Mouse (Mus musculus) liver, embryonic 15.5 days (tissue): Measurements from ENCODE around the gene Glrx5. TPM values are rescaled to one million over a fixed set of nuclear protein-coding genes. Genes with fewer than 3 reads are reported as not detected.
A peak's percentile ranks its signal among the peaks of the same experiment; 100 is the strongest.

ENCODE experiments used
- ATAC-seq: fragments of 200-750 bp; cut with Nextera tagmentation; 2 replicates; pipeline ENCODE4 v1.8.0; 2017; ENCODE audit warnings: moderate number of reproducible peaks, mild to moderate bottlenecking, moderate library complexity; ENCODE audit not compliant: insufficient read depth
- H3K27ac ChIP-seq: fragments of 300-500 bp; sonication (generic); replicated peaks from 2 replicates; pipeline ENCODE4 v1.5.1; 2015; ENCODE audit warnings: mild to moderate bottlenecking, inconsistent platforms
- H3K27me3 ChIP-seq: fragments of 300-500 bp; sonication (generic); 2 replicates; pipeline ENCODE4 v1.6.1; 2015; ENCODE audit warnings: mild to moderate bottlenecking, inconsistent platforms
- H3K36me3 ChIP-seq: fragments of 300-500 bp; sonication (generic); replicated peaks from 2 replicates; pipeline ENCODE4 v1.6.1; 2015; ENCODE audit warnings: moderate library complexity, mild to moderate bottlenecking, inconsistent platforms
- H3K4me1 ChIP-seq: fragments of 300-500 bp; sonication (generic); replicated peaks from 2 replicates; pipeline ENCODE4 v1.6.1; 2015; ENCODE audit warnings: inconsistent platforms
- H3K4me2 ChIP-seq: fragments of 300-500 bp; sonication (generic); 2 replicates; pipeline ENCODE4 v1.6.1; 2015; ENCODE audit warnings: moderate library complexity, mild to moderate bottlenecking, inconsistent platforms
- H3K4me3 ChIP-seq: fragments of 300-500 bp; sonication (generic); replicated peaks from 2 replicates; pipeline ENCODE4 v1.5.1; 2015; ENCODE audit warnings: mild to moderate bottlenecking, inconsistent platforms
- H3K9ac ChIP-seq: fragments of 300-500 bp; sonication (generic); 2 replicates; pipeline ENCODE4 v1.6.1; 2015; ENCODE audit warnings: moderate library complexity, mild to moderate bottlenecking, inconsistent platforms
- H3K9me3 ChIP-seq: fragments of 300-500 bp; sonication (generic); replicated peaks from 2 replicates; pipeline ENCODE4 v1.6.1; 2016; ENCODE audit warnings: inconsistent platforms
- WGBS: fragments of 180-500 bp; shearing (Covaris S2); methylation state at CpG from one replicate; pipeline ENCODE4 v1.1.7; 2015; ENCODE audit warnings: mixed read lengths; ENCODE audit not compliant: insufficient replicate concordance; 5-methylcytosine and 5-hydroxymethylcytosine counted together
- polyA plus RNA-seq: library from polyadenylated mRNA; unstranded; fragments of >200 nt; fragmentation: Nextera tagmentation; extraction: Ambion mirVana; gene quantifications from 2 replicates; pipeline ENCODE4 v1.2.1, GENCODE M21; 2015

Gene Glrx5
- 496 and 514 TPM in 2 replicates for polyA plus RNA-seq

DNA sequence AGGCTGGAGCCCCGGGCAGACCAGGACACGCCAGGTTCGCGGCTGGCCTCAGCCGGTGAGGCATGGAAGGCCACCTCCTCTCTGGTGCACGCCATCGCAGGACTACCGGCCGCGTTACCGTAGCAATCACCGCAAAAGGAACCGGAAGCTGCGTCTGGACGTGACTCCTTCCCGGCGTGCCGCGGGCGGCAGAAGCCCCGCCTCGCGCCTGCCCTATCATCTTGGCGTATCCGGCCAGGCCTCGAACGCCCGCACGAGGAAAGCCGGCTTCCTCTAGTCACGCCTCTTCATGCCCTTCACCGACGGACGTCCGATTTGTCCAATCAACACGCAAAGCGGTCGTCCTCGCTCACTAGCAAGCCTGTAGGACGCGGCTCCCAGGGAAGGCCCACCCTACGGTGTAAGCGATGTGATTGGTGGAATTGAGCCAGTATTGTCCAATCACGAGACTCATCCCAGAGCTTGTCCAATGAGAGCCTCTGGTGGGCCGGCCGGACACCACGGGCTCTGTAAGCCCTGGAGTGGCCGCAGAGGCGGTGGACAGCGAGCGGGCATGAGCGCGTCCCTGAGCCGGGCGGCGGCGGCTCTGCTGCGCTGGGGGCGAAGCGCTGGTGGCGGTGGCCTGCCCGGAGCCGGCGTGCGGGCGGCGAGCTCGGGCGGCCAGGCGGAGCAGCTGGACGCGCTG lies at the start of gene Glrx5:
Gene Glrx5, plus strand, starts transcription at position 542 of the 685 bp plus-strand sequence.
- peaks cover 46% of the 10 kb centered on the region for H3K36me3 ChIP-seq
- no peaks in the 10 kb centered on the region for H3K9me3 ChIP-seq
- H3K27ac ChIP-seq = peak within 1 kb of the TSS; percentile 100
- peak within 1 kb of the TSS; percentile 89 for H3K4me2 ChIP-seq
- H3K27me3 ChIP-seq = no peaks in the 10 kb centered on the region
- peak within 1 kb of the TSS; percentile 93 for H3K4me3 ChIP-seq
- H3K4me1 ChIP-seq = peaks cover 77% of the 10 kb centered on the region
- WGBS = under 1% methylated on average over 72 of the region's 72 CpGs
- peak within 1 kb of the TSS; percentile 98 for H3K9ac ChIP-seq
- peak; percentile 89 for ATAC-seq

DNA sequence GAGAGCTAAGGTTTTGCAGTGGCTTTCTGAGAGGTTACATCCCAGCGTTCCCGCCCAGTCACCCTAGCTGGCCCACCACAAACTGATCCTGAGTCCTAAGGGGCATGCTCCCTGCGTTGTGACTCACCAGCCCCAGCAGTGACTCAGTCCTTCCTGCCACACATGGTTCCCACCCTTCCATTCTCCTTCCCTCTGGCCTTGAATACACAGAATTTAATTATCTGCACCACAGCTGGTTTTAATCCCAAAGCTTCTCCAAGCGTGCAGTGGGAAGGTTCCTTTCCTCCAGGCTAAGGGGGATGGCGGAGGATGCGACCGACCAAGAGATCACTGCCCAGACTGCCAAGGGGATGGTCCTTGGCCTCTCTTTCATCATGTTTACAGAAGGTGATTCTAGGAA lies 49.0 kb upstream of the Glrx5 start:
- H3K9me3 ChIP-seq = no peaks in the 10 kb centered on the region
- no peak overlapping the region for H3K9ac ChIP-seq
- H3K4me1 ChIP-seq = peaks cover 19% of the 10 kb centered on the region; the same call in 1 of the 2 replicates
- no peak for ATAC-seq
- H3K4me3 ChIP-seq = no peak overlapping the region
- H3K36me3 ChIP-seq = peaks cover 19% of the 10 kb centered on the region; the same call in 1 of the 2 replicates
- 67% methylated on average over 7 of the region's 7 CpGs for WGBS
- no peak overlapping the region for H3K4me2 ChIP-seq
- H3K27me3 ChIP-seq = no peaks in the 10 kb centered on the region
- H3K27ac ChIP-seq = no peak overlapping the region

DNA sequence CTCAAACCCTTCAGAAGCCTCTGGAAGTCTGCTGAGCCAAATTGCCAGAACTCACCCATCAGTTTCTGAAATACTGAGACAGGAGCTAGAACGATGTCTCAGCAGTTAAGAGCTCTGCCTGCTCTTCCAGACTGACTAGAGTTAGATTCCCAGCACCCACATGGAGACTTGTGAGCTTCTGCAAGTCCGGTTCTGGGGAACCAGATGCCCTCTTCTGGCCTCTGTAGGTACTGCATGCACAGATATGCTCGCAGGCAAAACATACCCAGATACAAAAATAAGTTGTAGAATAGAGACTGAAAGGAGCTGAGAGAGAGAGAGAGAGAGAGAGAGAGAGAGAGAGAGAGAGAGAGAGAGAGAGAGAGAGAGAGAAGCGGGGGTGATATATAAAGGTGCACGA lies 47.4 kb upstream of the Glrx5 start:
- no peaks in the 10 kb centered on the region for H3K9me3 ChIP-seq
- ATAC-seq = no peak
- WGBS = 82% methylated on average over 5 of the region's 5 CpGs

DNA sequence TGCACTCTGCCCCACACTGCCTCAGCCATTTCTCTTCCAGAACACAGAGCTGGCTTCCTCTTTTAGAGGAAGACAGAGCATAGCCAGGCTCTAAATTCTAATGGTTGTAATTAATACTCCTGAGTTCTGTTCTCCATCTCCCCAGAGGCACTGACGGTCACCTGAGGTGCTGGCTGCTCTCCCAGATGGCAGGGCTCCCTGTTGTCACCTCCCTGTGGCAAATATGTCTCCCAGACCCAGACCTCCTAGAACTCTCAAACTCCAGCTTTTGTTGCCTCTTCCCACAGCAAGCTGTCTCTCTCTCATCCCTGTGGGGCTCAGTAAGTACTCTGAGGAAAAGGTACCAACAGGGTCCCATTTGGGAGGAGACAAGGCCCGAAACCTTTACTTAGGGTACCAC lies 46.5 kb upstream of the Glrx5 start:
- Histone ChIP-seq H3K9ac (no peak overlapping the region), H3K4me2 (no peak overlapping the region), H3K27ac (no peak overlapping the region; the same call in 1 of the 2 replicates), H3K9me3 (no peaks in the 10 kb centered on the region), H3K4me1 (peaks cover 29% of the 10 kb centered on the region), H3K4me3 (no peak overlapping the region), H3K27me3 (no peaks in the 10 kb centered on the region), H3K36me3 (peaks cover 19% of the 10 kb centered on the region; the same call in 1 of the 2 replicates)
- no peak for ATAC-seq
- 84% methylated on average over 2 of the region's 2 CpGs for WGBS

More for the DNA sequence above, 47.4 kb upstream of the Glrx5 start:
- no peak overlapping the region for H3K27ac ChIP-seq
- H3K27me3 ChIP-seq = no peaks in the 10 kb centered on the region
- H3K4me1 ChIP-seq = peaks cover 19% of the 10 kb centered on the region; the same call in 1 of the 2 replicates
- H3K36me3 ChIP-seq = peaks cover 19% of the 10 kb centered on the region; the same call in 1 of the 2 replicates
- no peak overlapping the region for H3K4me3 ChIP-seq
- no peak overlapping the region for H3K9ac ChIP-seq
- H3K4me2 ChIP-seq = no peak overlapping the region

DNA sequence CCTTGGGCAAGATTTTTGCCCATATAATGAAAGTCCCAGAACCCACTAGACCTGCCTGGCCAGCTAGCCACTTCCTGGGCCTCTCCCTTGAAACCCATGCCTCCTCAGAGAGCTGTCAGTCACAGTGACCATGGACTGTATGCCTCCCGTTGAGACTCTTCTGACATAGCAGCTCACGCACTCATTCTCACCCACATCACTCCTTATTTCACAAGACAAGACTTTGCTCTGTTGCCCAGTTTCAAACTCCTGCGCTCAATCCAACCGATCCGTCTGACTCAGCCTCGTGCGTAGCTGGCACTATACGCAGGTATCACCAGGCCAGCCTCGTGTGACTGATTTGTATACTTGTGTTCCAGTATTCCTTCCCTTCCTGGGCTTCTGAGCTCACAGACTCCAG lies 45.7 kb upstream of the Glrx5 start:
- no peaks in the 10 kb centered on the region for H3K27me3 ChIP-seq
- no peak overlapping the region for H3K27ac ChIP-seq
- H3K4me1 ChIP-seq = peaks cover 33% of the 10 kb centered on the region
- H3K4me2 ChIP-seq = no peak overlapping the region
- H3K9me3 ChIP-seq = no peaks in the 10 kb centered on the region
- no peak for ATAC-seq
- peaks cover 19% of the 10 kb centered on the region; the same call in 1 of the 2 replicates for H3K36me3 ChIP-seq
- 81% methylated on average over 9 of the region's 9 CpGs for WGBS
- H3K9ac ChIP-seq = no peak overlapping the region
- no peak overlapping the region for H3K4me3 ChIP-seq

DNA sequence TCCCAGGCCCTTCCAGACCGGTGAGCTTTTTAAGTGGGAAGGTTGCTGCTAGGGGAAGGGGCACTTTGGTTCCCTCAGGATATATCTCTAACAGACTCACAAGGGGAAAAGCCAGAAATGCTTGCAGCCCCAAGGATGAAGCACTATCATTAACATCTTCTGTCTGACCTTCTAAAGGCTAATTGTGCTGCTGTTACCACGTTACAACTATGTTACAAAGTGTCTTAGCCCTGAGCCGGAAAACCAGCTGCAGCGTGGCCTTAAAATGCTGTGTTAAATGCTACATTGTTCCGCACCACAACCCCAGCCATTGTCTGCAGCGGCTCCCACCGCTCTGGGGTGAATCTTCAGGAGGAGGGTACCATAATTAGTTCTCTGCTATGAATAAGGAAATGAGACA lies 44.6 kb upstream of the Glrx5 start:
- H3K9ac ChIP-seq = no peak overlapping the region
- ATAC-seq = no peak
- H3K4me3 ChIP-seq = no peak overlapping the region
- WGBS = 88% methylated on average over 7 of the region's 7 CpGs
- peaks cover 41% of the 10 kb centered on the region for H3K4me1 ChIP-seq
- no peak overlapping the region for H3K4me2 ChIP-seq
- no peak overlapping the region for H3K27ac ChIP-seq
- H3K27me3 ChIP-seq = no peaks in the 10 kb centered on the region
- no peaks in the 10 kb centered on the region for H3K9me3 ChIP-seq
- H3K36me3 ChIP-seq = peaks cover 11% of the 10 kb centered on the region; the same call in 1 of the 2 replicates

DNA sequence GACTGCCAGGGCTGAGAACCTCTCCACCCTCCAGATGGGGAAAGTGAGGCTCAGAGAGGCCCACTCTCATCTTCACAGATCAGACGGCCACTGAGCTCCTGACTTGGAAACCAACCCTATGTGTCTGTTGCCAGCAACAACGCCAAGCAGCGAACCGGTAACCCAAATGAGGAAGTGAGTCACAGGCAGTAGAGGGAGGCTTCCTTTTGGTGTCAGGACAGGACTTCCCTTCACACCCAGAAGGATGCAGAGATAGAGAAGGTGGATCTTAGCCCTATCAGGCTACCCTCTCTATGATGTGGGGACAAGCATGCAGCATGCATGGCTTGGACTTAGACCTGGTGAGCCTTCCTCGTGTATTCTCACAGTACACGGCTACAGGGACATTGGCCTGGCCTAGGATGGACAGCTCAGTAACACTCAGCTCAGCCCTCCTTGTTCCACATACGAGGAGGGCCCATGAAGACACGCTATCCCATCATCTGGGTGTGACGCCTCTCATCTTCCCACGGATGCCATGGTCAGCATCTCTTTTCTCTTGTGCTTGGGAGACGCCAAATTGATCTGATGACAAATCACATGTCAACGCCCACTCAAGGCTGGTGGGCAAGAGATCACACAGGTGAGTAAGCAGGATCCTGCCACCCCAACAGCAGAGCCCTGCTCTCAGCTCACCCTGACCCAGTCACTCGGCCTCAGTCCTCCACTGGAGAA lies 41.6 kb upstream of the Glrx5 start:
- 38% methylated on average over 13 of the region's 13 CpGs for WGBS

DNA sequence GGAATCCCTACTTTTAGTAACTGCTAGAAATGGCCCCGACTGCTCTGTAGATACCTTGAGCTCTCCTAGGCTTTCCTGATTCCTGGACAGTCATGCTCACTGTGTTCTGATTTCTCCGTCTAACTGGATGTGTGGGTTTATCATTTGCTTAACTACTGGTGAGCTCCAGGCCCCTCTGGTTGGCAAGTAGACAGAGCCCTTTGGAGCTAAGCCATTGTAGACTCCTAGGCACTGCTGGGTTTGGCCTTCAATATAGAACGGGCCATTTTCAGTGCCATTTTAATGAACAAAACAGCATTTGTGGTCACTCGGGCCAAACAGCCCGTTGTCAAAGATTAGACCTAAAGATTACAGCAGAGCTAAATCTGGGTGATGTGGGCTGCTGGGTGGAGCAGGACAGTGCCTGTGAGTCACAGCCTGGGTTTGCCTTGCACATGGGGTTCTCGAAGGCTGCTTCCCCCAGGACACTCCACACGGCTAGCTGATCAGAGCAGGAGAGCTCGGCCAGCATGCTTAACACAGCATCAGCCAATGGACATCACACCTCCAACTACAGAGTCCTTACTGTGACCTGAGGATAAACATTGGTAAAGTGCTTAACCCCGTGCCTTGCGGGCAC lies 40.3 kb upstream of the Glrx5 start:
- no peak for ATAC-seq
- Histone ChIP-seq H3K36me3 (no peaks in the 10 kb centered on the region), H3K27ac (no peak overlapping the region), H3K9me3 (no peaks in the 10 kb centered on the region), H3K4me2 (no peak overlapping the region), H3K4me3 (no peak overlapping the region), H3K9ac (no peak overlapping the region), H3K27me3 (no peaks in the 10 kb centered on the region), H3K4me1 (peaks cover 58% of the 10 kb centered on the region)
- 54% methylated on average over 10 of the region's 10 CpGs for WGBS

More for the DNA sequence above, 41.6 kb upstream of the Glrx5 start:
- Histone ChIP-seq H3K4me3 (no peak overlapping the region), H3K27me3 (no peaks in the 10 kb centered on the region), H3K27ac (no peak overlapping the region), H3K36me3 (0 out of 2 replicates have a peak, but pooled peaks cover under 1% of the 10 kb centered on the region), H3K4me1 (peaks cover 49% of the 10 kb centered on the region), H3K9me3 (no peaks in the 10 kb centered on the region), H3K4me2 (no peak overlapping the region), H3K9ac (no peak overlapping the region)
- peak; percentile 14; the same call in 1 of the 2 replicates for ATAC-seq

DNA sequence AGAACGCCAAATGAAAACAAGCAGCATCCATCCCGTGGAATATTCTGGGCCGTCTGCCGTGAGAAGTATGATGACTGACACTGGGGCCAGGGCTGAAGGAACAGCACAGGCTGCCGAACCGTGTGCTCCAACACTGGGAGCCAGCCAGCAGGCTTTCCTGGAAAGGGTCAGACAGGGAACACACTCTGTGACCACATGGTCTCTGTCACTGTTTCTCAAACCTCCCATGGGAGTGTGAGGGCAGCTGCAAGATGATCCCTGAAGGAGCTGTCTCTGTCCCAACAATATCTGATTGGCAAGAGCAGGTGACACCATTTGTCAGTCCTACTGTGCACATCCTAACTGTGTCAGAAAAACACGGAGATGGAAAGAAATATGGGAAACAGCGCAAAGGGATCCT lies 39.6 kb upstream of the Glrx5 start:
- H3K36me3 ChIP-seq = no peaks in the 10 kb centered on the region
- WGBS = 73% methylated on average over 8 of the region's 8 CpGs

DNA sequence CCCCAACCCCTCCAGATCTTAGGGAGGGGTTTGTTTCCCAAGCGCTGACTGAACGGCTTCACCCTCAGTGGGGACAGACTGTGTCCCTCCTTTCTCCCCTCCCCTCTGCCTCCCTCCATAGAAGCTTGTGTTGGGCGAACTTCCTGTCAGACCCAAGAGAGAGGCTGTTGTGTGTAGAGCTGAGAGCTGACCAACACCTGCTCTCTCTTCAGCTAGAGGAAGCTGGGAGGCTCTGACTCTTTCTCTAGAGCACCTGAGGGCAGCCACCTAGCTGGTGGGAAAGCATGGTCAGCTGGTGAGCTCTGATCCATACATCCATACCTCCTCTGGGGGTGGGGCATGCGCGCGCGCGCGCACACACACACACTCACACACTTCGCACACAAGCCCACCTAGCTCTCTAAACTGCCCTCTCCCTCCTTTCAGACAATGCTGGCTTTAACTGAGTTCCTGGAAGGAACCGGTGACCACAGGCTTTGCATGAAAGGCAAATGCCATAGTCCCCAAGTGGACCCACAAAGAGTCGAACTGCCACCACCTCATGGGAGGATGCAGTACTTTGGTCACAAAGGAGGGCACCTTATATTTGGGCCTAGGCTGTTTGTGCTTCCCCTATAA lies 37.1 kb upstream of the Glrx5 start:
- H3K27me3 ChIP-seq = no peaks in the 10 kb centered on the region
- no peaks in the 10 kb centered on the region for H3K9me3 ChIP-seq
- no peak overlapping the region for H3K4me2 ChIP-seq
- H3K27ac ChIP-seq = peak overlapping the region; percentile 35
- H3K36me3 ChIP-seq = no peaks in the 10 kb centered on the region
- no peak overlapping the region for H3K9ac ChIP-seq
- no peak for ATAC-seq
- WGBS = 75% methylated on average over 12 of the region's 12 CpGs
- no peak overlapping the region for H3K4me3 ChIP-seq
- H3K4me1 ChIP-seq = peaks cover 84% of the 10 kb centered on the region

More for the DNA sequence above, 39.6 kb upstream of the Glrx5 start:
- Histone ChIP-seq H3K9ac (no peak overlapping the region), H3K4me1 (peaks cover 62% of the 10 kb centered on the region), H3K27ac (no peak overlapping the region), H3K9me3 (no peaks in the 10 kb centered on the region), H3K4me2 (no peak overlapping the region), H3K4me3 (no peak overlapping the region), H3K27me3 (no peaks in the 10 kb centered on the region)
- no peak for ATAC-seq
